In the genomic region with DNA sequence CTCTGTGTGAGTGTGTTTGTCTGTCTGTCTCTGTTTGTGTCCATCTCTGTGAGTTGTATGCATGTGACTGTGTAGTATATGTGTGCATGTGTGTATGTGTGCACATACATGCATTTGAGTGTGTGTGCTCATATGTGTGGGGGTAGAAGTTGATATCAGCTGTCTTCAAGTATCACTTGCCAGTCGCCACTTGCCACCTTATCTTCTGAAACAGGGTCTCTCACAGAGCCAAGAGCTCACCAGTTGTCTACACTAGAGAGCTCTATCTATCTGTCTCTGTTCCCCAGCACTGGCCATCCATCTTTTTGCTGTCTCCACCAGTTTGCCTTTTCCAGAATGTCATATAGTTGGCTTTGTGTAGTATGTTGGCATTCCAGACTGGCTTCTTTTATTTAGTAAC, we compare ENCODE assay signal across 23 mouse cellular contexts. TPM values are rescaled to one million over a fixed set of nuclear protein-coding genes. Genes with fewer than 3 reads are reported as not detected.
A peak's percentile ranks its signal among the peaks of the same experiment; 100 is the strongest.
DNase-seq lines count a peak whose midpoint lies in the region; ATAC-seq and TF ChIP-seq lines count a peak whose summit lies in the region.
"Had no signal": no experiment of that assay in that cellular context is flagged by ENCODE, and none has a peak within 500 bp of the region (broad histone marks: within the 10 kb centered on the region; RNA-seq: fewer than 3 reads in every experiment).

No protein-coding gene starts in this region.

- H3K4me2 ChIP-seq in liver, embryonic 13.5 days: no peak overlapping the region
- H3K4me2 ChIP-seq in liver, postnatal 0 days (ENCODE audit: low read depth, low read length): no peak overlapping the region
- H3K4me2 ChIP-seq: embryonic facial prominence, embryonic 12.5 days; forebrain, embryonic 13.5 days; hindbrain, embryonic 12.5 days had no signal

- TF ChIP-seq CTCF in liver, postnatal 0 days (IDR thresholded peaks at IDR 0.05; ENCODE audit: low read depth): no peak

- no peak overlapping the region for H3K9ac ChIP-seq in liver, embryonic 13.5 days
- H3K9ac ChIP-seq in liver, postnatal 0 days (replicated peaks): no peak overlapping the region
- H3K9ac ChIP-seq: embryonic facial prominence, embryonic 12.5 days; forebrain, embryonic 13.5 days; hindbrain, embryonic 12.5 days had no signal

- peak; percentile 76 for ATAC-seq in liver, embryonic 13.5 days (ENCODE audit: low read depth)
- no peak for ATAC-seq in liver, postnatal 0 days
- ATAC-seq: CD4-positive, CD25-positive, alpha-beta regulatory T cell, adult 4 months; forebrain, embryonic 13.5 days; hindbrain, embryonic 16.5 days; inflammation-experienced regulatory T-cells, adult 6 months had no signal

- no peak for DNase-seq in heart, embryonic 10.5 days (ENCODE audit: low spot score)
- no peak for DNase-seq in heart, adult 8-10 months (ENCODE audit: low spot score)
- no peak for DNase-seq in liver, embryonic 13.5 days
- DNase-seq in liver, postnatal 0 days: no peak
- DNase-seq in adrenal gland, adult 18-20 months (ENCODE audit: low spot score in 2 of 2): no peak
- DNase-seq in embryo, embryonic 9.5 days (ENCODE audit: extremely low spot score): no peak
- DNase-seq in cerebellum, adult 18-20 months: no peak
- DNase-seq: adrenal gland, postnatal 14 days; B cell, adult 2 months; cerebellum, adult 2 months; cerebellum, postnatal 14 days; embryo, embryonic 11 days; gastrocnemius, adult 2 months; gastrocnemius, postnatal 25 days; heart, postnatal 10 days; heart, postnatal 4 days had no signal

- WGBS in heart, embryonic 10.5 days: 19% methylated on average over 1 of the region's 1 CpGs
- 14% methylated on average over 1 of the region's 1 CpGs for WGBS in liver, embryonic 13.5 days (ENCODE audit: insufficient replicate concordance)
- WGBS in liver, postnatal 0 days (ENCODE audit: insufficient replicate concordance): 58% methylated on average over 1 of the region's 1 CpGs

- H3K9me3 ChIP-seq in heart, embryonic 10.5 days: no peaks in the 10 kb centered on the region
- H3K9me3 ChIP-seq in liver, embryonic 13.5 days (replicated peaks): no peaks in the 10 kb centered on the region
- H3K9me3 ChIP-seq in liver, postnatal 0 days (ENCODE audit: low read length): no peaks in the 10 kb centered on the region
- H3K9me3 ChIP-seq: embryonic facial prominence, embryonic 12.5 days; forebrain, embryonic 13.5 days; G1E had no signal

- 0 out of 2 replicates have a peak, but pooled peaks have one; percentile 9 for TF ChIP-seq EP300 in liver, postnatal 0 days (IDR thresholded peaks at IDR 0.05; ENCODE audit: low read depth)

- peaks cover 47% of the 10 kb centered on the region for H3K4me1 ChIP-seq in heart, embryonic 10.5 days
- peaks cover 27% of the 10 kb centered on the region for H3K4me1 ChIP-seq in liver, embryonic 13.5 days (replicated peaks)
- H3K4me1 ChIP-seq in liver, postnatal 0 days (ENCODE audit: insufficient read depth): peaks cover 4% of the 10 kb centered on the region; the same call in 1 of the 2 replicates

- peak overlapping the region; percentile 6; the same call in 1 of the 2 replicates for H3K27ac ChIP-seq in heart, embryonic 10.5 days
- H3K27ac ChIP-seq in liver, embryonic 13.5 days: no peak overlapping the region
- no peak overlapping the region for H3K27ac ChIP-seq in liver, postnatal 0 days (ENCODE audit: low read depth)
- H3K27ac ChIP-seq: embryonic facial prominence, embryonic 12.5 days; forebrain, embryonic 13.5 days; gastrocnemius, adult 2 months; hindbrain, embryonic 12.5 days had no signal

- no peaks in the 10 kb centered on the region for H3K27me3 ChIP-seq in heart, embryonic 10.5 days (ENCODE audit: insufficient read depth, poor library complexity, severe bottlenecking)
- H3K27me3 ChIP-seq in liver, embryonic 13.5 days: peaks cover 6% of the 10 kb centered on the region; the same call in 1 of the 2 replicates
- H3K27me3 ChIP-seq in liver, postnatal 0 days (ENCODE audit: insufficient read depth, low read length): no peaks in the 10 kb centered on the region
- H3K27me3 ChIP-seq: embryonic facial prominence, embryonic 12.5 days; forebrain, embryonic 13.5 days; hindbrain, embryonic 12.5 days had no signal

- no peak overlapping the region for H3K4me3 ChIP-seq in heart, embryonic 10.5 days
- H3K4me3 ChIP-seq in liver, embryonic 13.5 days (replicated peaks): no peak overlapping the region
- H3K4me3 ChIP-seq in liver, postnatal 0 days (ENCODE audit: low read depth, low read length): no peak overlapping the region
- H3K4me3 ChIP-seq: embryonic facial prominence, embryonic 12.5 days; forebrain, embryonic 13.5 days; gastrocnemius, adult 2 months; hindbrain, embryonic 12.5 days had no signal

- no peaks in the 10 kb centered on the region for H3K36me3 ChIP-seq in heart, embryonic 10.5 days
- no peaks in the 10 kb centered on the region for H3K36me3 ChIP-seq in liver, embryonic 13.5 days
- H3K36me3 ChIP-seq in liver, postnatal 0 days (replicated peaks; ENCODE audit: insufficient read depth, low read length): no peaks in the 10 kb centered on the region
- H3K36me3 ChIP-seq: embryonic facial prominence, embryonic 12.5 days; G1E; hindbrain, embryonic 12.5 days had no signal

RNA-seq across cellular contexts. Expression of a gene that starts 31.1 kb away (rescaled TPM):
- 28.7 and 35.3 TPM in 2 replicates for polyA plus RNA-seq in heart, embryonic 10.5 days (2016; fragmentation: Nextera tagmentation; extraction: Ambion mirVana)
- 10 to 100 TPM; 26.2 to 30.4 (median 27.8) TPM for total RNA-seq in heart, adult 8-10 months (2022)
- 2.8 and 3.0 TPM in 2 replicates for polyA plus RNA-seq in liver, embryonic 13.5 days (2015; fragmentation: Nextera tagmentation; extraction: Ambion mirVana)
- polyA plus RNA-seq in liver, postnatal 0 days (2015; fragmentation: Nextera tagmentation; extraction: Ambion mirVana): 5.0 and 5.3 TPM in 2 replicates
- total RNA-seq in adrenal gland, adult 18-20 months (2021): 10 to 100 TPM; 61.0 to 61.4 TPM
